Mouse (Mus musculus) stomach, embryonic 14.5 days (tissue): ENCODE results near the gene Asgr2. TPM values are rescaled to one million over a fixed set of nuclear protein-coding genes. Genes with fewer than 3 reads are reported as not detected.

Experiments used
- ATAC-seq: fragments of 200-750 bp; cut with Nextera tagmentation; 2 replicates; pipeline ENCODE4 v1.8.0; 2017; ENCODE audit warnings: low read depth, moderate TSS enrichment; ENCODE audit not compliant: insufficient number of reproducible peaks, insufficient read depth, low FRiP score
- H3K27ac ChIP-seq: fragments of 300-500 bp; sonication (generic); 2 replicates; pipeline ENCODE4 v1.5.1; 2014; ENCODE audit warnings: mild to moderate bottlenecking, low read length, moderate library complexity, mixed read lengths
- H3K27me3 ChIP-seq: fragments of 300-500 bp; sonication (generic); 2 replicates; pipeline ENCODE4 v1.6.1; 2014; ENCODE audit warnings: low read length, control low read depth, mixed read lengths; ENCODE audit not compliant: control insufficient read depth, insufficient read depth
- H3K36me3 ChIP-seq: fragments of 300-500 bp; sonication (generic); 2 replicates; pipeline ENCODE4 v1.6.1; 2014; ENCODE audit warnings: mild to moderate bottlenecking, control low read depth, low read length, moderate library complexity, mixed read lengths; ENCODE audit not compliant: control insufficient read depth, insufficient read depth
- H3K4me1 ChIP-seq: fragments of 300-500 bp; sonication (generic); 2 replicates; pipeline ENCODE4 v1.6.1; 2014; ENCODE audit warnings: low read length, control low read depth, mixed read lengths; ENCODE audit not compliant: control insufficient read depth, insufficient read depth
- H3K4me2 ChIP-seq: fragments of 300-500 bp; sonication (generic); replicated peaks from 2 replicates; pipeline ENCODE4 v1.6.1; 2014; ENCODE audit warnings: low read depth, low read length, control low read depth
- H3K4me3 ChIP-seq: fragments of 300-500 bp; sonication (generic); 2 replicates; pipeline ENCODE4 v1.5.1; 2014; ENCODE audit warnings: low read depth, low read length, control low read depth
- H3K9ac ChIP-seq: fragments of 300-500 bp; sonication (generic); replicated peaks from 2 replicates; pipeline ENCODE4 v1.6.1; 2014; ENCODE audit warnings: low read depth, mild to moderate bottlenecking, control low read depth, low read length, moderate library complexity, mixed read lengths
- H3K9me3 ChIP-seq: fragments of 300-500 bp; sonication (generic); 2 replicates; pipeline ENCODE4 v1.6.1; 2016; ENCODE audit warnings: low read depth, low read length, control low read depth; ENCODE audit not compliant: control insufficient read depth
- WGBS: fragments of 180-500 bp; shearing (Covaris S2); extraction: QIAGEN DNeasy Blood & Tissue Kit; methylation state at CpG from one replicate; pipeline ENCODE4 v1.1.7; 2014; 5-methylcytosine and 5-hydroxymethylcytosine counted together
- polyA plus RNA-seq: library from polyadenylated mRNA; unstranded; fragments of >200 nt; fragmentation: Nextera tagmentation; extraction: Ambion mirVana; gene quantifications from 2 replicates; pipeline ENCODE4 v1.2.1, GENCODE M21; 2014

Asgr2 gene
- polyA plus RNA-seq, 1 experiment from 2014 or later = 0.54 TPM

DNA sequence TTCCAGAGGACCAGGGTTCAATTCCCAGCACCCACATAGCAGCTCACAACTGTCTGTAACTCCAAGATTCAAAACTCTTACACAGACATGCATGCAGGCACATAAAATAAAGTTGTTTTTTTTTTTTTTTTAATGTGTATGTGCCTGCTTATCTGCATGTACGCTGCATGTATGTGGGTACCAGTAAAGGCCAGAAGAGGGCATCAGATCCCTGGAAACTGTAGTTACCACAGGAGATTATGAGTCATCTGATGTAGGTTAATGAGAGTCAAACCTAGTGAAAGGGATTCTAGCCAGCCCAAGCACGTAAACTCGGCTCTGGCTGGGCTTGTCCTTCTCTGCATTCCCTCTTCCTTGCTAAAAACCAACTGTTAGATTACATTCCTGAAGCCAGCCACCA is 58.6 kb downstream of the Asgr2 start:
- H3K4me2 ChIP-seq = no peak overlapping the region
- no peaks in the 10 kb centered on the region for H3K9me3 ChIP-seq
- ATAC-seq = no peak
- 60% methylated on average over 3 of the region's 3 CpGs for WGBS
- no peak overlapping the region for H3K4me3 ChIP-seq
- no peaks in the 10 kb centered on the region for H3K4me1 ChIP-seq
- H3K36me3 ChIP-seq = no peaks in the 10 kb centered on the region
- no peak overlapping the region for H3K9ac ChIP-seq
- no peaks in the 10 kb centered on the region for H3K27me3 ChIP-seq
- no peak overlapping the region for H3K27ac ChIP-seq

Other genes with a start within 250 kb of the Asgr2 start
- 102 and 110 TPM in 2 replicates for gene Plscr3, start 246.3 kb upstream of the Asgr2 start, polyA plus RNA-seq
- gene Tnk1, start 233.9 kb upstream of the Asgr2 start, polyA plus RNA-seq = 11.1 TPM in 2 replicates
- not detected in 2 replicates for gene Tmem95, start 214.6 kb upstream of the Asgr2 start, polyA plus RNA-seq
- gene Kctd11, start 211.2 kb upstream of the Asgr2 start, polyA plus RNA-seq = 5.0 and 5.3 TPM in 2 replicates
- gene Acap1, start 197.1 kb upstream of the Asgr2 start, polyA plus RNA-seq = 3.5 and 4.0 TPM in 2 replicates
- 8.5 and 10.4 TPM in 2 replicates for gene 2810408A11Rik, start 191.7 kb upstream of the Asgr2 start, polyA plus RNA-seq
- gene Neurl4, start 191.6 kb upstream of the Asgr2 start, polyA plus RNA-seq = 12.6 and 12.7 TPM in 2 replicates
- gene Gps2, start 178.8 kb upstream of the Asgr2 start, polyA plus RNA-seq = 71.3 and 80.0 TPM in 2 replicates
- 1,510 and 1,553 TPM in 2 replicates for gene Eif5a, start 170.7 kb upstream of the Asgr2 start, polyA plus RNA-seq
- 6.6 and 8.9 TPM in 2 replicates for gene Ybx2, start 156.8 kb upstream of the Asgr2 start, polyA plus RNA-seq
- 31.3 and 31.5 TPM in 2 replicates for gene Slc2a4, start 144.5 kb upstream of the Asgr2 start, polyA plus RNA-seq
- 196 and 205 TPM in 2 replicates for gene Cldn7, start 127.9 kb upstream of the Asgr2 start, polyA plus RNA-seq
- gene Ctdnep1, start 111.5 kb upstream of the Asgr2 start, polyA plus RNA-seq = 27.2 and 29.5 TPM in 2 replicates
- gene Elp5, start 110.1 kb upstream of the Asgr2 start, polyA plus RNA-seq = 104 and 111 TPM in 2 replicates
- gene Gabarap, start 101.5 kb upstream of the Asgr2 start, polyA plus RNA-seq = 496 and 523 TPM in 2 replicates
- 40.2 and 47.9 TPM in 2 replicates for gene Phf23, start 96.9 kb upstream of the Asgr2 start, polyA plus RNA-seq
- 29.0 and 29.9 TPM in 2 replicates for gene Dvl2, start 92.0 kb upstream of the Asgr2 start, polyA plus RNA-seq
- gene Acadvl, start 77.2 kb upstream of the Asgr2 start, polyA plus RNA-seq = 61.3 and 62.7 TPM in 2 replicates
- gene Dlg4, start 75.7 kb upstream of the Asgr2 start, polyA plus RNA-seq = 12.4 and 13.8 TPM in 2 replicates
- not detected in 2 replicates for gene Asgr1, start 38.6 kb upstream of the Asgr2 start, polyA plus RNA-seq
- gene Mgl2, start 37.7 kb downstream of the Asgr2 start, polyA plus RNA-seq = 0.25 and 0.29 TPM in 2 replicates
- gene Clec10a, start 63.6 kb downstream of the Asgr2 start, polyA plus RNA-seq = 0.98 and 1.0 TPM in 2 replicates
- gene Slc16a11, start 120.1 kb downstream of the Asgr2 start, polyA plus RNA-seq = 0.69 and 1.5 TPM in 2 replicates
- 5.6 and 8.8 TPM in 2 replicates for gene Slc16a13, start 128.4 kb downstream of the Asgr2 start, polyA plus RNA-seq
- gene Bcl6b, start 137.2 kb downstream of the Asgr2 start, polyA plus RNA-seq = 11.3 and 12.0 TPM in 2 replicates
- 164 and 167 TPM in 2 replicates for gene 0610010K14Rik, start 145.3 kb downstream of the Asgr2 start, polyA plus RNA-seq
- gene Gm21988, start 147.2 kb downstream of the Asgr2 start, polyA plus RNA-seq = 9.2 and 13.3 TPM in 2 replicates
- 157 and 164 TPM in 2 replicates for gene Rnasek, start 147.2 kb downstream of the Asgr2 start, polyA plus RNA-seq
- 13.0 and 14.6 TPM in 2 replicates for gene Alox12, start 162.7 kb downstream of the Asgr2 start, polyA plus RNA-seq
- gene Alox12e, start 230.0 kb downstream of the Asgr2 start, polyA plus RNA-seq = not detected in 2 replicates